Mouse (Mus musculus) layer of hippocampus, adult 6 months (tissue): ENCODE data around the gene BC024063. TPM values are rescaled to one million over a fixed set of nuclear protein-coding genes. Genes with fewer than 3 reads are reported as not detected.

Experiments used
- long read RNA-seq, 2 experiments: library from polyadenylated mRNA; unstranded; transcript quantifications; one replicate each; pipeline ENCODE4 v2.0.0; 2019 to 2020
- polyA plus RNA-seq: library from polyadenylated mRNA; unstranded; fragments of <200 nt; fragmentation: Nextera tagmentation; gene quantifications from 2 replicates; pipeline ENCODE4 v1.2.3, GENCODE M21; 2021

BC024063 gene
- polyA plus RNA-seq, result 1.2 and 1.8 TPM in 2 replicates
- long read RNA-seq, experiment 1, result 0 reads
- long read RNA-seq, experiment 2, transcript BC024063-201 (4 exons, 2,726 nt), result major isoform, 13 of 14 reads
- long read RNA-seq, experiment 2, partial matches to known transcripts, result 0 of 14 reads
- long read RNA-seq, experiment 2, other reads (novel, unspliced or antisense), result 1 of 14 reads

GRCm38 (mm10) chr10:82082728-82083621 lies at the start of gene BC024063:
Gene BC024063, plus strand, starts transcription at chr10:82083353.

GRCm38 (mm10) chr10:82047597-82048459 lies 35.3 kb upstream of the BC024063 start, which contains the start of gene Zfp873:
Gene Zfp873, plus strand, starts transcription at chr10:82048123.

GRCm38 (mm10) chr10:82127850-82128401 lies 44.8 kb downstream of the BC024063 start, which contains the start of gene AU041133:
Gene AU041133, plus strand, starts transcription at chr10:82128013.

Other genes starting within 250 kb of the BC024063 start
- gene Gm32687, start 219.4 kb upstream of the BC024063 start, polyA plus RNA-seq, result 3.1 TPM in 2 replicates
- gene Zfp781, start 152.9 kb upstream of the BC024063 start, polyA plus RNA-seq, result 0.84 and 2.0 TPM in 2 replicates
- 3.1 and 4.9 TPM in 2 replicates for gene Zfp873, start 35.2 kb upstream of the BC024063 start, polyA plus RNA-seq
- 3.5 and 4.0 TPM in 2 replicates for gene AU041133, start 44.7 kb downstream of the BC024063 start, polyA plus RNA-seq
- gene Zfp938, start 157.9 kb downstream of the BC024063 start, polyA plus RNA-seq, result 16.4 and 17.6 TPM in 2 replicates
- not detected in 2 replicates for gene 4932415D10Rik, start 233.2 kb downstream of the BC024063 start, polyA plus RNA-seq